Mouse (Mus musculus): ENCODE data around the gene Sfpq. TPM values are rescaled to one million over a fixed set of nuclear protein-coding genes. Genes with fewer than 3 reads are reported as not detected.
A peak's percentile ranks its signal among the peaks of the same experiment; 100 is the strongest.
"Not testable (repeated sequence)": the region's sequence is repeated elsewhere in the genome, so short reads cannot be mapped to it uniquely, and the experiment has no call there.

Sfpq gene
- 44.1 and 52.1 TPM in 2 replicates for polyA plus RNA-seq (2012; rRNA removed)

- peak; percentile 99 for DNase-seq
- Histone ChIP-seq H3K4me3 (replicated peaks; ENCODE audit: extremely low read depth, low read depth, low read length) (peak within 1 kb of the TSS; percentile 85), H3K4me1 (ENCODE audit: control insufficient read depth, insufficient read depth, low read length) (peaks cover 20% of the 10 kb centered on the region)
- TF ChIP-seq POLR2A (IDR thresholded peaks at IDR 0.05; ENCODE audit: borderline replicate concordance, extremely low read depth, low read depth, low read length) (peak; percentile 99), CTCF (IDR thresholded peaks at IDR 0.05; ENCODE audit: insufficient read depth, low read length) (no peak)
- WGBS: under 1% methylated on average over 54 of the region's 87 CpGs
Observed at GRCm38 (mm10) chr4:127021151-127021945, at the start of gene Sfpq. Gene Sfpq, plus strand, starts transcription at chr4:127021324.

- DNase-seq: peak; percentile 18
- no peaks in the 10 kb centered on the region for H3K4me1 ChIP-seq (ENCODE audit: control insufficient read depth, insufficient read depth, low read length)
- H3K4me3 ChIP-seq (replicated peaks; ENCODE audit: extremely low read depth, low read depth, low read length): no peak overlapping the region
- TF ChIP-seq POLR2A (IDR thresholded peaks at IDR 0.05; ENCODE audit: borderline replicate concordance, extremely low read depth, low read depth, low read length): no peak
- peak; percentile 26; the same call in 1 of the 2 replicates for TF ChIP-seq CTCF (IDR thresholded peaks at IDR 0.05; ENCODE audit: insufficient read depth, low read length)
Observed at GRCm38 (mm10) chr4:126977467-126977866, 43.7 kb upstream of the Sfpq start.

- H3K4me1 ChIP-seq (ENCODE audit: control insufficient read depth, insufficient read depth, low read length): no peaks in the 10 kb centered on the region
- WGBS: 78% methylated on average over 3 of the region's 3 CpGs
- TF ChIP-seq CTCF (IDR thresholded peaks at IDR 0.05; ENCODE audit: insufficient read depth, low read length): no peak
- TF ChIP-seq POLR2A (IDR thresholded peaks at IDR 0.05; ENCODE audit: borderline replicate concordance, extremely low read depth, low read depth, low read length): no peak
- H3K4me3 ChIP-seq (replicated peaks; ENCODE audit: extremely low read depth, low read depth, low read length): no peak overlapping the region
- DNase-seq: no peak
Observed at GRCm38 (mm10) chr4:126978706-126979105, 42.4 kb upstream of the Sfpq start.

GRCm38 (mm10) chr4:126983321-126983720, 37.8 kb upstream of the Sfpq start:
- no peak for DNase-seq
- Histone ChIP-seq H3K4me1 (ENCODE audit: control insufficient read depth, insufficient read depth, low read length) (no peaks in the 10 kb centered on the region), H3K4me3 (replicated peaks; ENCODE audit: extremely low read depth, low read depth, low read length) (no peak overlapping the region)
- TF ChIP-seq CTCF (IDR thresholded peaks at IDR 0.05; ENCODE audit: insufficient read depth, low read length) (no peak), POLR2A (IDR thresholded peaks at IDR 0.05; ENCODE audit: borderline replicate concordance, extremely low read depth, low read depth, low read length) (no peak)
- WGBS: 58% methylated on average over 3 of the region's 3 CpGs

- not testable (repeated sequence) for H3K4me1 ChIP-seq (ENCODE audit: control insufficient read depth, insufficient read depth, low read length); H3K4me3 ChIP-seq (replicated peaks; ENCODE audit: extremely low read depth, low read depth, low read length); DNase-seq
- WGBS: 85% methylated on average over 12 of the region's 13 CpGs
Observed at GRCm38 (mm10) chr4:126983736-126984525, 37.2 kb upstream of the Sfpq start.

GRCm38 (mm10) chr4:126986768-126987167, 34.4 kb upstream of the Sfpq start:
- no peak overlapping the region for H3K4me3 ChIP-seq (replicated peaks; ENCODE audit: extremely low read depth, low read depth, low read length)
- DNase-seq: no peak
- TF ChIP-seq CTCF (IDR thresholded peaks at IDR 0.05; ENCODE audit: insufficient read depth, low read length): no peak
- TF ChIP-seq POLR2A (IDR thresholded peaks at IDR 0.05; ENCODE audit: borderline replicate concordance, extremely low read depth, low read depth, low read length): no peak
- 79% methylated on average over 5 of the region's 5 CpGs for WGBS
- no peaks in the 10 kb centered on the region for H3K4me1 ChIP-seq (ENCODE audit: control insufficient read depth, insufficient read depth, low read length)

- no peak overlapping the region for H3K4me3 ChIP-seq (replicated peaks; ENCODE audit: extremely low read depth, low read depth, low read length)
Observed at GRCm38 (mm10) chr4:126988503-126988902, 32.6 kb upstream of the Sfpq start.

GRCm38 (mm10) chr4:126990553-126990952, 30.6 kb upstream of the Sfpq start:
- Histone ChIP-seq H3K4me3 (replicated peaks; ENCODE audit: extremely low read depth, low read depth, low read length) (no peak overlapping the region), H3K4me1 (ENCODE audit: control insufficient read depth, insufficient read depth, low read length) (no peaks in the 10 kb centered on the region)
- no peak for DNase-seq
- no peak for TF ChIP-seq POLR2A (IDR thresholded peaks at IDR 0.05; ENCODE audit: borderline replicate concordance, extremely low read depth, low read depth, low read length)
- no peak for TF ChIP-seq CTCF (IDR thresholded peaks at IDR 0.05; ENCODE audit: insufficient read depth, low read length)

More at GRCm38 (mm10) chr4:126988503-126988902, 32.6 kb upstream of the Sfpq start:
- no peak for DNase-seq
- WGBS: 85% methylated on average over 4 of the region's 4 CpGs
- TF ChIP-seq CTCF (IDR thresholded peaks at IDR 0.05; ENCODE audit: insufficient read depth, low read length) (no peak), POLR2A (IDR thresholded peaks at IDR 0.05; ENCODE audit: borderline replicate concordance, extremely low read depth, low read depth, low read length) (no peak)
- H3K4me1 ChIP-seq (ENCODE audit: control insufficient read depth, insufficient read depth, low read length): no peaks in the 10 kb centered on the region

- no peak for TF ChIP-seq POLR2A (IDR thresholded peaks at IDR 0.05; ENCODE audit: borderline replicate concordance, extremely low read depth, low read depth, low read length)
- 0 out of 2 replicates have a peak, but pooled peaks have one; percentile 2 for TF ChIP-seq CTCF (IDR thresholded peaks at IDR 0.05; ENCODE audit: insufficient read depth, low read length)
- Histone ChIP-seq H3K4me3 (replicated peaks; ENCODE audit: extremely low read depth, low read depth, low read length) (no peak overlapping the region), H3K4me1 (ENCODE audit: control insufficient read depth, insufficient read depth, low read length) (no peaks in the 10 kb centered on the region)
- no peak for DNase-seq
- WGBS: 65% methylated on average over 5 of the region's 5 CpGs
Observed at GRCm38 (mm10) chr4:126992356-126992755, 28.8 kb upstream of the Sfpq start.

- WGBS: 93% methylated on average over 16 of the region's 16 CpGs
- not testable (repeated sequence) for H3K4me3 ChIP-seq (replicated peaks; ENCODE audit: extremely low read depth, low read depth, low read length); DNase-seq; H3K4me1 ChIP-seq (ENCODE audit: control insufficient read depth, insufficient read depth, low read length)
Observed at GRCm38 (mm10) chr4:126999372-126999771, 21.8 kb upstream of the Sfpq start.

Data from lung, adult 2 months (tissue).